Mouse (Mus musculus): ENCODE measurements at regions not wholly inside any gene's neighbourhood (a gene's known extent, or its start where the extent isn't known, plus 50 kb on each side); places are given as distances from the start of the nearest gene placed in this dataset.
A peak's percentile ranks its signal among the peaks of the same experiment; 100 is the strongest.

GRCm38 (mm10) chr17:75906643-75907042 lies 354.9 kb upstream of the Fam98a start:
- no peak for DNase-seq
- intact Hi-C loops (cut with DNase I): no loop called here

GRCm38 (mm10) chr17:75895436-75895835 lies 343.7 kb upstream of the Fam98a start:
- intact Hi-C loops (cut with DNase I): no loop called here
- DNase-seq: no peak

- intact Hi-C loops (cut with DNase I): no loop called here
- no peak for DNase-seq
These were observed 343.2 kb upstream of the Fam98a start for GRCm38 (mm10) chr17:75894934-75895333.

- DNase-seq: no peak
- intact Hi-C loops (cut with DNase I): no loop called here
These were observed 341.8 kb upstream of the Fam98a start for GRCm38 (mm10) chr17:75893559-75893958.

- intact Hi-C loops (cut with DNase I): no loop called here
- DNase-seq: no peak
These were observed 340.4 kb upstream of the Fam98a start for GRCm38 (mm10) chr17:75892156-75892555.

GRCm38 (mm10) chr17:75891564-75891963 lies 339.8 kb upstream of the Fam98a start:
- intact Hi-C loops (cut with DNase I): no loop called here
- DNase-seq: no peak

GRCm38 (mm10) chr17:75877848-75878247 lies 326.1 kb upstream of the Fam98a start:
- peak; percentile 6 for DNase-seq
- intact Hi-C loops (cut with DNase I): no loop called here

- intact Hi-C loops (cut with DNase I): no loop called here
These were observed 325.1 kb upstream of the Fam98a start for GRCm38 (mm10) chr17:75876895-75877294.

GRCm38 (mm10) chr17:75874535-75874934 lies 322.8 kb upstream of the Fam98a start:
- intact Hi-C loops (cut with DNase I): no loop called here
- DNase-seq: no peak

More at GRCm38 (mm10) chr17:75876895-75877294, 325.1 kb upstream of the Fam98a start:
- DNase-seq: no peak

GRCm38 (mm10) chr17:75870492-75870891 lies 318.7 kb upstream of the Fam98a start:
- DNase-seq: peak; percentile 87
- intact Hi-C loops (cut with DNase I): no loop called here

GRCm38 (mm10) chr17:75857015-75857414 lies 305.3 kb upstream of the Fam98a start:
- no peak for DNase-seq
- intact Hi-C loops (cut with DNase I): no loop called here

- intact Hi-C loops (cut with DNase I): no loop called here
- DNase-seq: no peak
These were observed 264.4 kb upstream of the Fam98a start for GRCm38 (mm10) chr17:75815997-75816626.

- DNase-seq: no peak
- intact Hi-C loops (cut with DNase I): no loop called here
These were observed 260.4 kb upstream of the Fam98a start for GRCm38 (mm10) chr17:75812163-75812562.

GRCm38 (mm10) chr17:75808524-75809326 lies 257.0 kb upstream of the Fam98a start:
- intact Hi-C loops (cut with DNase I): no loop called here
- DNase-seq: no peak

- intact Hi-C loops (cut with DNase I): no loop called here
- DNase-seq: no peak
These were observed 256.3 kb upstream of the Fam98a start for GRCm38 (mm10) chr17:75808025-75808424.

- intact Hi-C loops (cut with DNase I): no loop called here
- DNase-seq: peak; percentile 20
These were observed 252.6 kb upstream of the Fam98a start for GRCm38 (mm10) chr17:75804358-75804757.

GRCm38 (mm10) chr17:75796380-75796779 lies 244.6 kb upstream of the Fam98a start:
- intact Hi-C loops (cut with DNase I): no loop called here
- no peak for DNase-seq

- intact Hi-C loops (cut with DNase I): no loop called here
- peak; percentile 56 for DNase-seq
These were observed 244.0 kb upstream of the Fam98a start for GRCm38 (mm10) chr17:75795772-75796171.

GRCm38 (mm10) chr17:75779770-75780169 lies 228.0 kb upstream of the Fam98a start:
- peak; percentile 3 for DNase-seq
- intact Hi-C loops (cut with DNase I): no loop called here

GRCm38 (mm10) chr17:75776611-75777010 lies 224.9 kb upstream of the Fam98a start:
- intact Hi-C loops (cut with DNase I): no loop called here
- DNase-seq: no peak

GRCm38 (mm10) chr17:75775518-75775917 lies 223.8 kb upstream of the Fam98a start:
- intact Hi-C loops (cut with DNase I): no loop called here
- no peak for DNase-seq

GRCm38 (mm10) chr17:75772861-75773260 lies 221.1 kb upstream of the Fam98a start:
- no peak for DNase-seq
- intact Hi-C loops (cut with DNase I): no loop called here

All from left cerebral cortex, postnatal 4 days (tissue).